Mouse (Mus musculus) ES-E14 (cell line): ENCODE results near the gene Pax3.

Experiments
- CHD2 ChIP-seq: IDR thresholded peaks from 2 replicates; pipeline ENCODE4 v1.6.1; 2014; ENCODE audit warnings: mild to moderate bottlenecking, low read depth, low read length, inconsistent platforms
- HCFC1 ChIP-seq: IDR thresholded peaks from 2 replicates; pipeline ENCODE4 v1.6.1; 2012; ENCODE audit warnings: low read length, inconsistent platforms, borderline replicate concordance; ENCODE audit not compliant: insufficient read depth
- MAFK ChIP-seq: IDR thresholded peaks from 2 replicates; pipeline ENCODE4 v1.6.1; 2014; ENCODE audit warnings: mild to moderate bottlenecking, low read depth, low read length, inconsistent platforms; ENCODE audit not compliant: insufficient read depth
- ZC3H11A ChIP-seq: IDR thresholded peaks from 2 replicates; pipeline ENCODE4 v1.6.1; 2012; ENCODE audit warnings: low read depth, mild to moderate bottlenecking, inconsistent platforms, low read length, borderline replicate concordance
- ZNF384 ChIP-seq: IDR thresholded peaks from 2 replicates; pipeline ENCODE4 v1.6.1; 2012; ENCODE audit warnings: low read depth, low read length, inconsistent platforms

DNA sequence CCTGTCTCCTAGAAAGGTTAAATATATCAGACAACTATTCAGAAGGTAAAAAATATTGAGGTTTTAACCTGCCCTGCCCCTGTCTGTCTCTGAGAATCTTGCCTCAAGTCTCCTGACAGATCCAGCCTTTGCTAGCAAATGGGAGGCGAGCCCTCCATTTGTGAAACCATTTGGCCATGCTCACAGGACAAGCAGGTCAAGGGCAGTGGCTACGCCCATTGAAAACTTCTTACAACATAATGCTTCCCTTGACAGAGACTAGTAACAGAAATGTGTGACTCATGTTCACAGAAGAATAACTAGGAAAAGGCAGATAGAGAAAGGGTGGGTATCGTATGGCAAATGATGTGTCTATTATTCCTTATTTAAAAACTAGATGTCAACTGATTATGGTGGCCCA, 80.9 kb downstream of the Pax3 start:
- TF ChIP-seq CHD2 (no peak), MAFK (no peak), HCFC1 (no peak), ZC3H11A (no peak), ZNF384 (no peak)
